Mouse (Mus musculus): ENCODE data around the gene Pgap1. TPM values are rescaled to one million over a fixed set of nuclear protein-coding genes. Genes with fewer than 3 reads are reported as not detected.

The Pgap1 gene
- polyA plus RNA-seq, 1 experiment from 2014 or later, result 0.82 TPM

GRCm38 (mm10) chr1:54523717-54524116, 33.8 kb downstream of the Pgap1 start:
- no peak for DNase-seq (ENCODE audit: low spot score)

- DNase-seq (ENCODE audit: low spot score), result no peak
These were observed 37.4 kb downstream of the Pgap1 start for GRCm38 (mm10) chr1:54520062-54520577.

GRCm38 (mm10) chr1:54513836-54514235, 43.6 kb downstream of the Pgap1 start:
- peak; percentile 31 for DNase-seq (ENCODE audit: low spot score)

GRCm38 (mm10) chr1:54498496-54498895, 59.0 kb downstream of the Pgap1 start:
- DNase-seq (ENCODE audit: low spot score), result no peak

- DNase-seq (ENCODE audit: low spot score), result no peak
These were observed 61.2 kb downstream of the Pgap1 start for GRCm38 (mm10) chr1:54496254-54496653.

GRCm38 (mm10) chr1:54493496-54493895, 64.0 kb downstream of the Pgap1 start:
- DNase-seq (ENCODE audit: low spot score), result peak; percentile 76

GRCm38 (mm10) chr1:54492435-54492841, 65.0 kb downstream of the Pgap1 start:
- peak; percentile 84 for DNase-seq (ENCODE audit: low spot score)

GRCm38 (mm10) chr1:54484744-54485420, 72.6 kb downstream of the Pgap1 start:
- DNase-seq (ENCODE audit: low spot score), result no peak

GRCm38 (mm10) chr1:54480491-54480890, 77.0 kb downstream of the Pgap1 start:
- no peak for DNase-seq (ENCODE audit: low spot score)

GRCm38 (mm10) chr1:54468662-54469061, 88.8 kb downstream of the Pgap1 start:
- no peak for DNase-seq (ENCODE audit: low spot score)

GRCm38 (mm10) chr1:54467366-54467765, 90.1 kb downstream of the Pgap1 start:
- DNase-seq (ENCODE audit: low spot score), result no peak

- DNase-seq (ENCODE audit: low spot score), result no peak
These were observed 105.4 kb downstream of the Pgap1 start for GRCm38 (mm10) chr1:54452116-54452515.

GRCm38 (mm10) chr1:54448833-54449232, 108.7 kb downstream of the Pgap1 start:
- no peak for DNase-seq (ENCODE audit: low spot score)

- peak; percentile 37 for DNase-seq (ENCODE audit: low spot score)
These were observed 113.8 kb downstream of the Pgap1 start for GRCm38 (mm10) chr1:54443641-54444040.

GRCm38 (mm10) chr1:54439080-54439476, 118.4 kb downstream of the Pgap1 start:
- DNase-seq (ENCODE audit: low spot score), result no peak

GRCm38 (mm10) chr1:54438340-54439079, 119.0 kb downstream of the Pgap1 start, which contains the start of gene Gtf3c3:
Gene Gtf3c3 (minus strand): TSS chr1:54438971.
- DNase-seq (ENCODE audit: low spot score), result peak; percentile 71

Other genes starting within 250 kb of the Pgap1 start
- 15.0 and 17.1 TPM in 2 replicates for gene Gtf3c3, start 118.7 kb downstream of the Pgap1 start, polyA plus RNA-seq (2015; fragmentation: Nextera tagmentation; extraction: Ambion mirVana)